Mouse (Mus musculus) olfactory bulb, adult 2 months (tissue): ENCODE measurements around the gene Timp3. TPM values are rescaled to one million over a fixed set of nuclear protein-coding genes. Genes with fewer than 3 reads are reported as not detected.

Experiments
- H3K27ac ChIP-seq: fragments of 200-500 bp; 2 replicates; pipeline ENCODE4 v1.5.1; 2012; ENCODE audit warnings: low read depth, low read length; ENCODE audit not compliant: insufficient read depth
- H3K4me1 ChIP-seq: fragments of 200-500 bp; 2 replicates; pipeline ENCODE4 v1.6.1; 2012; ENCODE audit warnings: low read length; ENCODE audit not compliant: control insufficient read depth, insufficient read depth
- H3K4me3 ChIP-seq: fragments of 200-500 bp; 2 replicates; pipeline ENCODE4 v1.5.1; 2012; ENCODE audit warnings: mild to moderate bottlenecking, low read depth, low read length, moderate library complexity; ENCODE audit not compliant: insufficient read depth
- CTCF ChIP-seq: fragments of 200-500 bp; IDR thresholded peaks from 2 replicates; pipeline ENCODE4 v1.5.1; 2012; ENCODE audit warnings: low read depth, mild to moderate bottlenecking, low read length, moderate library complexity; ENCODE audit not compliant: insufficient read depth
- POLR2A ChIP-seq: fragments of 200-500 bp; IDR thresholded peaks from 2 replicates; pipeline ENCODE4 v1.6.1; 2012; ENCODE audit warnings: mild to moderate bottlenecking, low read depth, low read length, moderate library complexity; ENCODE audit not compliant: insufficient read depth
- WGBS: fragments of 180-500 bp; shearing (Covaris S2); methylation state at CpG from one replicate; pipeline ENCODE4 v1.1.7; 2018; 5-methylcytosine and 5-hydroxymethylcytosine counted together
- polyA plus RNA-seq: library from polyadenylated mRNA; stranded (reverse); fragments of >200 nt; gene quantifications from 2 replicates; pipeline ENCODE4 v1.2.4, GENCODE M21; 2012; ENCODE audit warnings: low replicate concordance; ENCODE audit not compliant: missing spikeins, insufficient read depth, insufficient read length

Gene Timp3
- polyA plus RNA-seq, 1 experiment: 64.3 TPM

DNA sequence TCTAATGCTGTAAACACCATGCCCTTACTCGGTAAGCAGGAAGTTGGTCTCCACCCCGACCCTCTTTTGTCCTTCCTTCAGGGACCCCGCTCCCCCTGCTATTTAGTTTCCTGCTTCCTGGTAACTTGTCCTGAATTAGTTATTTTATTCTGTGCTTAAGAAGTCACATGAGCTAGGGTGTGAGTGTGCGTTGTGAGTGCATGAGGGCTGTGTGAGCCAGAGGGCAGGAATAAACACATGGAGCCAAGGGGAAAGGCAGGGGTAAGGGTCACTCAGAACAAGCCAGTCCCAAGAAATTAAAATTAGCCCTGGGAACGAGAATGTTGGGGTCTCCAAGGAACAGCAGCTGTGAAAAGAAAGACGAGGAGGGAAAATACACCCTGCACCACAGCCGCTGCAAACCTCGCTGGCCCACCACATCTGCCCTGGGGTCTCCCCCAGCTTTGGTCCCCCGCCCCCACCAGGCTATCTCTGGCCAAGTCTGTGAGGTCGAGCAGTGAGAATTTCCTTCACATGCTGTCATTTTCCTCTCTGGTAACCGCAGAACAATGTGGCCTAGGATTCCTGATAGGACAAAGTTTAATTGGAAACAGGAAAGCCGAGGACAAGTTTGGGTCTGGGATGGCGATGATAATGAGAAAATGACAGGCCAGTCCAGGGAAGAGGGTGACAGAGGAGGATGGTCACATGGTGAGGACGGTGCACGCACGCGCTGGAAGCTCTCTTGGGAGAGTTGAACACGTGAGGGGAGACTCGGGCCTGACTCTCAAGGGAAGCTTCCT lies 26.6 kb upstream of the Timp3 start:
- H3K4me1 ChIP-seq: peaks cover 3% of the 10 kb centered on the region; the same call in 1 of the 2 replicates
- WGBS: 79% methylated on average over 19 of the region's 19 CpGs
- TF ChIP-seq POLR2A (no peak), CTCF (no peak)
- H3K27ac ChIP-seq: no peak overlapping the region
- H3K4me3 ChIP-seq: no peak overlapping the region

DNA sequence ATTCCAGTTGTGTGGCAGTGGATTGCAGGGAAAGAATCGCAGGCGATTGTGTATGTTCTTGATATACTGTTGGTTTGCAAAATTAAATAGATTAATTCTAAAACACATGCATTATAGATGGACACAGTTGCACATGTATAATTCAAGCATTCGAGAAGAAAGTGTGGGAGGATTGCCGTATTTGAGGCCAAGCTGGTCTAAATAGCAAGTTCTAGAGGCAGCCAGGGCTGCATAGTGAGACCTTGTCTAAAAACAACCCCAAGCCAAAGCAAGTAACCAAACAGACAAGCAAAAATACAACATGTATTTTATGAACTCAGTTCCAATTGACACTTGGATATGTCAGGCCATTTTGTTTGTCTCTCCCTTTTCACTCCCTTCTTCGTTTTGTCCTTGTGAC lies 24.6 kb upstream of the Timp3 start:
- H3K27ac ChIP-seq: no peak overlapping the region
- 66% methylated on average over 5 of the region's 5 CpGs for WGBS
- no peak for TF ChIP-seq CTCF
- peaks cover 8% of the 10 kb centered on the region; the same call in 1 of the 2 replicates for H3K4me1 ChIP-seq
- H3K4me3 ChIP-seq: no peak overlapping the region

DNA sequence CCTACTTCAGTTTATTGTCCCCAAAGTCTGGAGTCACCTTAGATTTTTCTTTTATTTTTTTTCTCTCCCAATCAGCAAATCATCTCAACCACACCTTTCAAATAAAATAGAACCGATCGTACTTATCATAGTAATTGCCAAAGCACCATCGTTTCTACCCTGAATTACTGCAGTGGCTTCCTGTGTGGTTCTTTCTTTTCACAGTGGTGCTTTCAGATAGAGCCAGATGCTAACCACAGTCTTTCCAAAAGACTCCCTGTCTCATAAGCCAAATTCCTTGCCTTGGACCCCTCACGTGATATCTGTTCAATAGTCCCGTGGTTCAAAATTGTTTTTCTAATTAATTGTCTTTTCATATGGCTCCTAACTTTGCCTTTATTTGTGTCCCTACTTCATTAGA lies 22.8 kb upstream of the Timp3 start:
- no peak overlapping the region for H3K4me3 ChIP-seq
- 82% methylated on average over 5 of the region's 5 CpGs for whole genome bisulfite sequencing
- peaks cover 11% of the 10 kb centered on the region; the same call in 1 of the 2 replicates for H3K4me1 ChIP-seq
- TF ChIP-seq POLR2A: no peak
- TF ChIP-seq CTCF: no peak
- H3K27ac ChIP-seq: no peak overlapping the region

DNA sequence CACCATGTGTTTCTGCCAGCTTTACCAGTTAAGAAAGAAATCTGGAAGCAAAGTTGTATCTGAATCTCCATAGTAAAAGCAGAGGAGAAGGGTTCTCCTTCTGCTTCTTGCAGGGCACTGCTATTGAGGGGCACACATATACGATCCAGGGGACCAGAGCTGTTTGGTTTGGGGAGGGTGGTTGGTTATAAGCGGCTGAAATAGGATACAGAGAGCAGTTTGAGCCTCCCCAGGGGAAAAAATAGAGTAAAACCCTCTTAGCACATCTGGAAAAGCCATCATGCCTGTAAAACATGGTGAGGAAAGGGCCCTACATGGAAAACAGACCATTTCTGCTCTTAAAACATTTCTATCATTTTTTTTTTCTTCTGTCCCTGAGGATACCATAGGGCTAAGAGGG lies 21.7 kb upstream of the Timp3 start:
- Histone ChIP-seq H3K4me3 (no peak overlapping the region), H3K27ac (no peak overlapping the region), H3K4me1 (peaks cover 11% of the 10 kb centered on the region; the same call in 1 of the 2 replicates)
- WGBS: 88% methylated on average over 2 of the region's 2 CpGs
- no peak for TF ChIP-seq CTCF
- no peak for TF ChIP-seq POLR2A

DNA sequence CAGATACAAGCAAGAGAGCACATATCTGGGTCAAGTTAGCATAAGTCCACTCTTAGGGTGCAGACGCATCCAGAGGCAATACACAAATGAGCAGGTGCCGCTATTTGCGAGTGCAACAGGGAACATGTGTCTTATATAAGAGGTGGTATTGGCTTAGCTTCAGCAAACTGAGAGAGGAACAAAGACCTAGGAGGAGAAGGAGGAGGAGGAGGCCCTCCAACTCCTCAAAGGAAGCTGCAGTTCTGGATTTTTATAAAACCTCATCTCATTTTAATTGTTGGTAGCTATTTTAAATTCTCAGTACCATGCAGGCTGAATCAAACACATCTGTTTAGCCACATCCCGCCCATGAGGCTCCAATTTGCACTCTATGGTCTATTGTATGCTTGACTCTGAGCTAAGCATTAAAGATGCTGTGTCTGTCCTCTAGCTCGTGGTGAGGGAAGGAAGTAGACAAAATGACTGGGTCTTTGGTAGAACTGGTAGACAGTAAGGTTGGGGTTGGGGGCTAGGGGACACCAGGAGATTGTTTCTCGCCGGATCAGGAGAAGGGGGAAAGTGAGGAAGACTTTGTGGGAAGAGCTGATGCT lies 20.5 kb upstream of the Timp3 start:
- WGBS: 42% methylated on average over 7 of the region's 7 CpGs
- H3K27ac ChIP-seq: peak overlapping the region; percentile 52
- no peak for TF ChIP-seq POLR2A
- TF ChIP-seq CTCF: no peak
- no peak overlapping the region for H3K4me3 ChIP-seq
- peaks cover 11% of the 10 kb centered on the region; the same call in 1 of the 2 replicates for H3K4me1 ChIP-seq

DNA sequence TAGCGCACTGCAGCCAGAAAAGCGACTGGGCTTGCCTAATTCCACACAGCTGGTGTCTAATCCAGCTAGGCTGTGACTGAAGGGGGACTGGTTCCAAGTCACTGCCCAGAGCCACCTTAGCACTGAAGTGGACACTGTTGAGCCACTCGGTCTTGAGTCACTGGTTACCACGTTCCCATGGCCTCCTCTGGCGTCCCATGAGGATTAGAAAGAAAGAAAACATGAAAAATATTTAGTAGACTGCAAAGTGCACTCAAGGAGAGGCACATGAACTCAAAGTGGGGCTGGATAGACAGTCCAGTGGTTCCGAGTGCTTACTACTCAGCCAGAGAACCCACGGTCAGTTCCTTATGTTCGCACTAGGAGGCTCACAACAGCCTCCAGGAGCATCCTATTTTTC lies 18.9 kb upstream of the Timp3 start:
- no peak for TF ChIP-seq POLR2A
- Histone ChIP-seq H3K27ac (0 out of 2 replicates have a peak overlapping the region, but pooled peaks have one; percentile 21), H3K4me3 (no peak overlapping the region), H3K4me1 (peaks cover 11% of the 10 kb centered on the region; the same call in 1 of the 2 replicates)
- 86% methylated on average over 8 of the region's 8 CpGs for WGBS

DNA sequence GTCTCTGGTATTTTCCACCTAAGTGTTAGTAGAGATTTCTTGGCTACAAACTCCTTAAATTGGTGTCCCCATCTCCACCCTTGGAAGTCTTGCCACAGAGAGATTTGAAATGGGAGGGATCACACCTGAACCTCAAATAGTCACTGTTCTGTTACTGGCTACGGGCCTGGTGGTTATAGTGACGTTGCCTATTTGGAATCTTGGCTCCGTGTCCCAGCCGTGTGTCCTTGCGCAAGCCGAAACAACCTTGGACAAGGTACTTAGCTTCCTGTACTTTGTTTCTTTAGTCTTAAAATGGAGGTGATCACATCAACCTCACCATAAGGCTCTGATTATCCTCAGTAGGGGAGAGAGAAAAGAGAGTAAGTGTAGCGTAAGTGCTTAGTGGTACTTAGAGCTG lies 13.7 kb upstream of the Timp3 start:
- Histone ChIP-seq H3K4me3 (no peak overlapping the region), H3K27ac (no peak overlapping the region), H3K4me1 (no peaks in the 10 kb centered on the region)
- TF ChIP-seq CTCF: no peak
- no peak for TF ChIP-seq POLR2A
- 89% methylated on average over 7 of the region's 7 CpGs for WGBS

DNA sequence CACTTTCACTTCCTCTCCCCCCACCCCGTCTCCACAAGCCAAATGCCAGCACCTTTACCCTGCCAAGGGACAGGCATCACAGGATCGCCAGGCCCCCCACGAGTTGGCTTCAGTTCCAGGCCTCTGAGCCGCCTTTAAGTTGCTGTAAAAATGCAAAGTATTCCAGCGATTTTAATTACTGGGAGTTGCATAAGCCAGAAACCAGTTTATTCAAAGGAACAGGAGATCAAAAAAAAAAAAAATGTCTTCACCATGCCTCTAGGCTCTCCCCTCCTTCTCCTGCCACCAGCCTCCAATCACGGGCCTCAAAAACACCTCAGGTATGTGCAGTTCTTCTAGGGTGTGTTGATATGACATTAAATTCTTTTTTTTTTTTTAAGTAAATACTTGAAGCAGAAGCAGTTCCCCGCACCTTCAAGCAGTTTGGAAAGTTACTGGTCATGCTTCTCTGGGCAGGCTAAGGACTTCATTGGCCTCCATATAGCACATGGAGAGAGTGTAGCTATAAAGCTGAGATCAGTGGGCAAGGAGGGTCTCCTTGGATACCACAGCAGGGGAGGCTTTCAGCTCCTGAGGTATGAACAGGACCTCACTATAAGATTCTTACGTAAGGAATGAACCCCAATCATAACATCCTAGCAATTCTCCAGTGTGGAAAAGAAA lies 9.9 kb upstream of the Timp3 start:
- H3K4me3 ChIP-seq: no peak overlapping the region
- TF ChIP-seq POLR2A (no peak), CTCF (no peak)
- 66% methylated on average over 8 of the region's 8 CpGs for WGBS
- H3K27ac ChIP-seq: no peak overlapping the region
- H3K4me1 ChIP-seq: no peaks in the 10 kb centered on the region

DNA sequence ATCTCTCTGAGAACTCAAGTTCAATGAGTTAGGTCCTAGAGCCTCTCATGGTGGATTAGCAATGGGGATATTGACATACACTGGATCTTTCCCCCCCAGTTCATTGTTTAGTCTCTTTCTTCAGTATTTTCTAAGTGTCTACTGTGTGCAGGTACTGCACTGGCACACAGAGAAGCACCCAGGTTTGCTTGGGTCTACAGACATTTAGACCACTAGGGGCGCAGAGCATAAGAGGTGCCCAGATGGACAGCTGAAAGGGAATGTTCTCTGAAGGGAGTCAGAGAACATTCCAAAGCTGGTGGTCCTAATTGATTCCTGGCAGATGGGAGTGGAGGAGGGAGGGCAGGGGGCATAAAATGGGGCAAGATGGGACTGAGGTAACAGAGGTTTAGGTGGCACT lies 6.3 kb upstream of the Timp3 start:
- Histone ChIP-seq H3K4me3 (no peak overlapping the region), H3K27ac (no peak overlapping the region), H3K4me1 (peaks cover 7% of the 10 kb centered on the region)
- TF ChIP-seq CTCF: no peak
- TF ChIP-seq POLR2A: no peak
- 83% methylated on average over 1 of the region's 1 CpGs for WGBS
